Mouse (Mus musculus): ENCODE results near the gene Prpf3. TPM values are rescaled to one million over a fixed set of nuclear protein-coding genes. Genes with fewer than 3 reads are reported as not detected.
A peak's percentile ranks its signal among the peaks of the same experiment; 100 is the strongest.
"Not testable (repeated sequence)": the region's sequence is repeated elsewhere in the genome, so short reads cannot be mapped to it uniquely, and the experiment has no call there.

Prpf3 gene
- total RNA-seq, 2 experiments from 2014 or later = 19.2 to 27.2 TPM

DNA sequence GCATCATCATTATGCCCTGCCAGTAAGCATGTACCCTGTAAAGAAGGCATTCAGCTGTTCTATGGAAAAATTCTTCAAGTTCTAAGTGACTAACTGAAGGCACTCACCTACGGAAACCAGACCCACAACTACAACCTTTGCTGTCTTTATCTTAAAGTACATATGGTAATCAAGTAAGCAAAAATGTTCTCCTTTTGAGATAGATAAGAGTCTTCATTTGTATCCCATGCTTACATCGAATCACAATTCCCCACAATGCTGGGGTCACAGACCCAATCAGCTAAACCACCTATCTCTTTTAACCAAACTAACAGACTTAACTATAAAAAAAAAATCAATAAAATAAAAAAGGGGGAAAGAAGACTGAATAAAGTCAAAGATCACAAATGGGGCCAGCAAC lies 16.4 kb downstream of the Prpf3 start:
- intact Hi-C loops (cut with DNase I) = loop anchor here (10.0 kb wide), 1 partner anchor 324 kb away; no protein-coding TSS in a partner anchor
- no peak for DNase-seq

DNA sequence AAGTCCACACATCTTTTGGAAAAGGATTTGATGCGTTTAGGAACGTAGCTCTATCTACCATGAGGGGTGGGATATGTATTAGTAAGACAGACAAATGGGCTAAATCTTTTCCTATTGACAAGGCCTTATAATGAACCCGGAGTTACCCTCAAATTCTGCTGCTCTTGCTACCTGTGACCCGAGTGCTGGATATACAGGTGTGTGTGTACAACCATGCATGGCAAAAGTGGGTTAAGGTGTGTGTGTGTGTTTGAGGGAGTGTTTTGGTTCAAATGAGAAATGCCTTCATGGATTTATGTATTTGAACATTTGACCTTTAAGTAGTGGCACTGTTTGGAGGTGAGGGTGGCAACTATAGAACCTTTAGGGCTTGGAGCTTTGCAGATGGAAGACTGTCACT lies 26.6 kb downstream of the Prpf3 start:
- no peak for DNase-seq
- intact Hi-C loops (cut with DNase I) = no loop called here

DNA sequence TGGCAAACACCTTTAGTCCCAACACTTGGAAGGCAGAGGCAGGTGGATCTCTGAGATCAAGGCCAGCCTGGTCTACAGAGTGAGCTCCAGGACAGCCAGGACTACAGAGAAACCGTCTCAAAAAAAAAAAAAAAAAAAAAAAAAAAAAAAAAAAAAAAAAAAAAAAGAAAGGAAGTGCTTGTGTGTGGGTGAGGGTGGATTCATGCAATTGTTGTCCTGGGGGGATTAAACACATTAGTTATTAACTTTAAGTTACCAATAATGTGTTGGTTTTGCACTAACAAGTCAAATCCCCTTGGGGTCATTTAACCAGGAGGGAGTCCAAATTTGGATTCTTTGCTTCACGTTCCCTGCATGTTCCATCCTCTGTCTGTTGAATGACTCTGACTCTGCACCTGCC lies 29.4 kb downstream of the Prpf3 start:
- intact Hi-C loops (cut with DNase I) = no loop called here
- no peak for DNase-seq

DNA sequence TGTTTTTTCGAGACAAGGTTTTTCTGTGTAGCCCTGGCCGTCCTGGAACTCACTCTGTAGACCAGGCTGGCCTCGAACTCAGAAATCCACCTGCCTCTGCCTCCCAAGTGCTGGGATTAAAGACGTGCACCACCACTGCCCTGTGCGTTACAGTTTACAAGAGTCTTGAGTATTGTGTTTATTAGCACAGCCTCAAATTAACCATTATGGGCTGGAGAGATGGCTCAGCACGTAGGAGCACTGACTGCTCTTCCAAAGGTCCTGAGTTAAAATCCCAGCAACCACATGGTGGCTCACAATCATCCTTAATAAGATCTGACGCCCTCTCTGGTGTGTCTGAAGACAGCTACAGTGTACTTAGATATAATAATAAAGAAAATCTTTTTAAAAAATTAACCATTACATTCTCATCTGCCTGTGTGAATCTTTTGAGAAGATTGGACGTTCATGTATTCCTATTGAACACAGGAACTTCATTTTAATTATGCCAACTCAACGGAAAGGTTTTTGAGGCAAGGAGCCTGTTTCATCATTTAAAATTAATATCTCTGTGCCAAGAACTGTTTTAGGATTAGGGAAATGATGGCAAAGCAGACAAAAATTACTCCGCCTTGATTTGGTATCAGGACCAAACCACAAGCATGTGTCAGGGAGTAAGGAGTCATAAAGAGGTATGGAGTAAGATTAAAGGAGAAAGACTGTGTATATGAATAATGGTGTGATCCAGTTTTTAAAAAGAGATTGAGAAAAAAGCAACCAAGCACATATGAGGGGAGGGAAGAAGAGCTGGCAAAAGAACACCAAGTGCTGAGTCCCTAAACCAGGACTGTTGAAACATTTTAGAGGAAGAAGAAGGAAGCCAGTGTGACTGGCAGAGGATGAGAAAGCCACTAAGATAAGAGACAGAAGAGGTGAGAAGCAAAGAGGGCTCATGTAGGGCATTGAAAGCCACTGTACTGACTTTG lies 35.4 kb downstream of the Prpf3 start:
- peak in 1 of 2 experiments; percentile 8 for DNase-seq
- intact Hi-C loops (cut with DNase I) = no loop called here

DNA sequence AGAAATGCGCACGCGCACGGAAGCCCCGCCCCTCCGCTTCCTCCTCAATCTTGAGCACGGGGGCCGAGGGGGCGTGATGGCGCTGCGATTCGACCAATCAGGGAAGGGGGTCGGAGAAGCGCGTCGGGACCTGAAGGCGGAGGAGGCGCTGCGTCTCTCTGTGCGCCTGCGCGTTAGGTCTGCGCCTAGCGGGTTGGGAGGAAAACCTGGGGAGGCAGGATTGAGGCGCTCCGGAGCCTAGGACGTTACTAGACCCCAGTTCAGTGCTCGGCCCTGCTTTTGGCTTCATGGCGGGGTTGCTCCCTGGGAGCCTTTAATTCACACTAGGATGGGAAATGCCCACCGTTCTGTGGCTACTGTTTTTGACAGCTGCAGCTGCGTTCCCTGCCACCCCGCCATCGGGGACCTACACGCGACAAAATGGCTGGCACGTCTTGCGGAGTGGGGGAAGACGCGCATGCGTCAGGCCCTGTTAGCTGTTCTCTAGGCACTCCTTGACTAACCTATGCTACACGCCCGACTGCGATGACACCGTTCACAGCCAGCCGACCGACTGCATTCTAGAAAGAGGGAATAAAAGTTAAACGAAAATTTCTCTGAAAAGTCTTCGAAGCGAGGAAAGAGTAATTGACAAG lies 36.2 kb downstream of the Prpf3 start:
- intact Hi-C loops (cut with DNase I) = loop anchor here (5.0 kb wide), 1 partner anchor 187 kb away; no protein-coding TSS in a partner anchor

DNA sequence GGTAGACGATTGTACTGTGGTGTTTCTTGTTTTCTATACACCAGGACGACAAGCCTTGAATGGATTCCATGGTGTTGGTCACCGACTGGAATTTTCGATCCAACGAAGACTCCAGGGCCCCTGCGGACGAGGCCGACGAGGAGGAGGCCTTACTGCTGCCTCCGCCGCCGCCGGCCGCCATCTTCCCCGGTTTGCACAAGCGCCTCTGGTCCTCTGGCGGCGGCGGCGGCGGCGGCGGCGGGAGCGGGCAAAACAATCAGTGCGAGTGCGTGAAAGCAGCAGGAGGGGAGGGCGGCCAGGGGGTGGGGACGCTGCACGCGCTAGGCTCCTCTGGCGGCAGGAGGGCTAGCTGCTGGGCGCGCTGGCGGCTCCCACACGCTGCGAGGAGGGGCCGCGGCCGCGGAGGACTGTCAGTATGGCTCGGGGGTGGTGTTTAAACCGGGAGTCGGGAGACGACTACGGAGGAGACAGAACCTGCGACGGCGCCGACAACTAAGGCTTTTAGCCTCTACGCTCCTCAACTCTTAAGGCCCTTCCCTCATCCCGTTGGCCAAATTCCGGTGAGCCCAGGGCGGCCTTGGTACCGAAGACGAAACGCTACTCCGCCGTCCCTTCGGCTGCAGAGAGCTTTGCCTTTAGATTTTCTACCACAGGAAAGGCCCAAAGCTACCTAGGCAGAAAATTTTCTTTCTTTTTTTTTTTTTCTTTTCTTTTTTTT lies 37.0 kb downstream of the Prpf3 start, which contains the start of gene Rprd2:
Gene Rprd2 (minus strand): TSS at position 293 of the 718 bp plus-strand sequence.
- DNase-seq = peak; percentile 82 to 83
- intact Hi-C loops (cut with DNase I) = loop anchor here (5.0 kb wide), 1 partner anchor 186 kb away; no protein-coding TSS in a partner anchor

More for the DNA sequence above, 36.2 kb downstream of the Prpf3 start:
- DNase-seq = peak; percentile 99 to 100

DNA sequence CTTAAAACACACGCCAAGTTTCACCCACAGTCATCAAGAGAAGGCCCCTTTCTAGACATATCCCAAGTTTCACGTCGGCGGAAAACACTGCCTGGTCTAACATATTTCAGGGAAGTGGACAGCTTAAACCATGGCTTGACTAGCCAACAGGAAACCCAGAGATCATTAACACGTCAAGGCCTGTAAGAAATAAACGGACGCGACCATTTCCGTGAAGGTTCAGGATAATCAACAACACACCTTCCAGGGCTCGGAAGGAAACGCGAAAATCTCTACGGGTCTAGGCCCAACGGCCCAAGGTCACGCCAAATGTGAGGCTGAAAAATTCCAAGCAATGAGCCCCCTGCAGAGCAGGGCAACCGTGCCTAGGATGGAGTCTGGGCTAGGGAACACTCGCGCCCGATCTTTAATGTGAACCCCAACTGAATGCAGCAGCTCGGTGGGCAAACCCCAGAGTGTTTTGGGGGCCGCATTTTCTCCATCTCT lies 37.6 kb downstream of the Prpf3 start:
- peak; percentile 31 to 62 for DNase-seq
- intact Hi-C loops (cut with DNase I) = loop anchor here (5.0 kb wide), 1 partner anchor 186 kb away; no protein-coding TSS in a partner anchor

DNA sequence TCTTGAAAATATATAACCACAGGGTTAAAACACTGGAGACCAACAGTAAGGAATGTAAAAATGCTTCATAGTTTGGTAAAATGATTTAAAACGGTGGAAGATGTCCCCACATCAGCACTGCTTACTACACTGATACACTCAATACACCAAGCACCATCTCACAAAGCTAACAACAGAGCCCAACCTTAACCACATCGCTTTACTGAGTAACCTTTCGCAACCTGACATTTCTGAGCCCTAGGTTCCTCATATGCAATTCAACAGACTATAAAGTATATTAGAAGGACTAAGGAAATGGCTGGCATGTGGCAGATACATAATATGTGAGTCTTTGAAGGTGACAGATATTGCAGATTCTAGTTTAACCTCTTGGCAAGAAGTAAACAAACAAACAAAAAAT lies 39.0 kb downstream of the Prpf3 start:
- intact Hi-C loops (cut with DNase I) = loop anchor here (5.0 kb wide), 1 partner anchor 184 kb away; no protein-coding TSS in a partner anchor
- no peak for DNase-seq

DNA sequence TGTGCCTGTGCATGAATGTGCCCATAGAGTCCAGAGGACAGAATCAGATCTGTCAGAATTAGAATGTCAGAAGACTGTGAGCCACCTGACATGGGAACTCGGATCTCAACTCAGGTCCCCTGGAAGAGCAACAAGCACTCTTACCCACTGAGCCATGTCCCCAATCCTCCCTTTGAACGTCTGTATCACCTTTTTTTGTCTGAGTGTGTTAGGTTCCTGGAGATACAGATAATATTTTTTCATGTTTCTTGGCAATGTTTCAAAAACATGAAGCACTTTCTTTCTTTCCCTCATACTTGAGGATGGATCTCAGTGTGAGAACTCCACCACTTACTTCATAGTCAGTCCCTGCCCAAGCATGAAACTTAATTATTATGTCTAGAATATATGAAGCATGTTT lies 47.3 kb downstream of the Prpf3 start:
- DNase-seq = no peak
- intact Hi-C loops (cut with DNase I) = no loop called here

DNA sequence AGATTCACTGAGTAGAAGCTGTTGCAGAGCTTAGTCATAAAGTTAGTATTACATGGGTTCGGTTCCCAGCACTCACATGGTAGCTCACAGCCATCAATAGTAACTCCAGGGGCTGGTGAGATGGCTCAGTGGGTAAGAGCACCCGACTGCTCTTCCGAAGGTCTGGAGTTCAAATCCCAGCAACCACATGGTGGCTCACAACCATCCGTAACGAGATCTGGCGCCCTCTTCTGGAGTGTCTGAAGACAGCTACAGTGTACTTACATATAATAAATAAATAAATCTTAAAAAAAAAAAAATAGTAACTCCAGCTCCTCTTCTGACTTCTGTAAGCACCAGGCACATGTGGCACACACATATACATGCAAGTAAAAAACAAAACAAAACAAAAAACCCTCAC lies 48.1 kb downstream of the Prpf3 start:
- DNase-seq; intact Hi-C loops (cut with DNase I): not testable (repeated sequence)

DNA sequence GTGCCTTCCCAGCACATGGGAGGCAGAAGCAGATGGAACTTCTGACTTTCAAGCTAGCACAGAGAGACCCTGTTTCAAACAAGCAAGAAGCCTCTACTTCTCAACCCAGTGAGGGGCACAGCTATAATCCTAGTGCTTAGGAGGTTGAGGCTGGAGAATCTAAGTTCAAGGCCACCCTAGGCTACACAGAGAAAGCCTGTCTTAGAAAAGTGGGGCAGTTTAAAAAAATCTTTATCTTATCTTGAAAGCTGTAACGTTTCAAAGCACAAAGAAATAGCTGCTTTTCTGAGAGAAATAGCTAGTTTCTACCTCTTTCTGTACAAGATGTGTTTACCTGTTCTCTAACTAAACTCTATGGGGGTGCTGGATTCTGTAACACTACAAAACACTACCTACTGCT lies 49.0 kb downstream of the Prpf3 start:
- intact Hi-C loops (cut with DNase I) = no loop called here
- no peak for DNase-seq

DNA sequence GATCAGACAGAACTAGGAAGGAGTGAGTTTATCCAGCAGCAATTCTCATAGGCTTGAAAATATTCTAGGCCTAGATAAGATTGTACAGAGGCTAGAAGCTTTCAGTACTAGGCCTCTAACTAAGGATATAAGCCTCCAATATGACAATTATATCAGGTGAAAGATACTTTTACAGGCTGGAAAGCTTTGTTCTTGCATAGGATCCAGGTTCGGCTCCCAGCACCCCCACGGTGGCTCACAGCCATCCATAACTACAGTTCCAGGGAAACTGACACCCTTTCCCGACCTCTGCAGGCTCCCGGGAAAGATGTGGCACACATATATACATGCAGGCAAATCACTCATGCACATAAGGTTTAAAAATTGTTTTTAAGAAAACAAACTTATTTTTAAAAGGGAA lies 51.8 kb downstream of the Prpf3 start:
- intact Hi-C loops (cut with DNase I) = no loop called here
- DNase-seq = no peak

DNA sequence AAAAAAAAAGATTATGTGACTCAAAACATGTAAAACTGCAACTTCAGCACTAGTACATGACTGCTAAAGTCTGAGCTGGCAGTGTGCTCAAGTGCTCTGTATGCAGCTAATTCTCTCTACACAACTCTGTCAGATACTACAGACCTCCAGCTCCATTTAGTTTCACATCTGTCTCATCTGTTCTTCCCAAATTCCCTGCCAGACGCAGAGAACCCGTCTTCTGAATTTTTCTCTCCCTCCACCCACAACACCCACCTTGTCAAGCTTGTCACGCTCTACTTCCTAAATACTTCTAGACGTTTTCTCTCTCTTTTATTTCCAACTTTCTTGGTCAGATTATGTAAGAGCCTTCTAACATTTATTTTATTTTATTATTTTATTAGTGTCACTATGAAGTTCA lies 56.9 kb downstream of the Prpf3 start:
- intact Hi-C loops (cut with DNase I) = no loop called here
- DNase-seq = no peak

DNA sequence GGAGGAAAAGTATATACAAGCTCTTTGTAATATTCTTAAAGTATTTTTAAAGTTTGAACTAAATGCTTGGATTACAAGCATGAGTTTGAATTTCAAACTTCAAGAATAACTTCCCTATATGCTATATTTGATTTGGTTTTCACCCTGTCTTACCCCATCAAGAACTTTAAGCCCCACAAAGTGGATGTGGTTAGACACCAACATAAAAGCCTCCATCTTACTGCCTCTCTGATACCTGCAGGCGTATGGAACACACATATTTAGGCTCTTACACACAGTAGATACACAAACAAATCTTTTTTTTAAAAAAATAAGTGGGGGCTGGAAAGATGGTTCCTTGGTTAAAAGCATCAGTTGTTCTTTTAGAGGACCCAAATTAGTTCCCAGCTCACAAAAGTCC lies 61.4 kb downstream of the Prpf3 start:
- intact Hi-C loops (cut with DNase I) = no loop called here
- no peak for DNase-seq

DNA sequence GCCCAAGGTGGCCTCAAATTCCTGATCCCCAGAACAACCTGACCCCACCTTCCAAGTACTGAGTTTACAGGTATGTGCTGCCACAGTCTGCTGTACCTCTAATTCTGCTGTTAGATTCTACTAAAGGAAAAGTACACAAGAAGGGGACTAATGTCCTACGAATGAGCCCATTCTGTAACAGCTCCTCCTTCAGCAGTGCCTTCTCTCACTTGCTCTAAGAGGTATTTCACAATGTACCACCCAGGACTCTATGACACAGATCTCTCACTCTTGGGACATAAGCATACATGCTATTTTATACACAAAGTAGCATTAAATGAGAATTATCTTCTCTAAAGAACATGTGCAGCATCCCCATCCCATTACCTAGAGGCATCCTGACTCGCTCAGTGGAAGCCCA lies 62.0 kb downstream of the Prpf3 start:
- no peak for DNase-seq

DNA sequence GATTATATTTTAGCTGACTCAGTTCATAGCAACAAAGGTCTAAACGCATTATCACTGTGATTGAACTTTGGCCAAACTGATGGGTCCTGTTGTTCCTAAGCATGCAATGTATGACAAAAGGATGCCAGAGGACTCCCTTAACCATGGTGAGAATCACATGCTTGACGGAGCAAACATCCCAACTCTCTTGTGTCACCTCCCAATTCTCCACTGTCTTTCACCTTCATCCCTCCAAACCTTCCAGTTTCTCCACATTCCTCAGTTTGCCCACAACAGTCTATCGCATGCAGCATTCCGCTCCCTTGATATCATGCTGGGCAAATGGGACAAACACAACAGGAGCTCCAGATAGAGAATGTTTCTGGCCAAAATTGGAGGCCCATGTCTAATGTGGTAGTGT lies 70.2 kb downstream of the Prpf3 start:
- no peak for DNase-seq
- intact Hi-C loops (cut with DNase I) = no loop called here

More for the DNA sequence above, 62.0 kb downstream of the Prpf3 start:
- intact Hi-C loops (cut with DNase I) = no loop called here
